11 mouse cellular contexts compared by ENCODE assay signal in the genomic region with DNA sequence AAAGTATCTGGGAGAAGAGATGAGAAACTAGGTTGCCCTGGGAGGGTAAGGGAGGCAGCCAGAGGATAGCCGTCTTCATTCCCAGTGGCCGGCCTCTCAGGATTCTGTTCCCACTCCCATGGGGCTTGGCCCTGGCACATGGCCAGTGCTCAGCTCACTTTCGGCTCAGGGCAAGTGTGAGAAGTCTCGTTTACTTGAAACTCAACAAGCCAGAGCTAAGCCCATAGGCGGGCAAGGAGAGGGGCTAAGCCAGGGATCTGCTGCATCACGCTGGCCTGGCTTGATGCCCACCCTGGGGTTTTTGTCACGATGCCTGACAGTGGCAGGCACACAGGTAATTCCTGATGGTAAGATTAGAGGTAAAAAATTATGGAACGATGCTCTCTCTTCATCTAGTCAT. TPM values are rescaled to one million over a fixed set of nuclear protein-coding genes. Genes with fewer than 3 reads are reported as not detected.
DNase-seq lines count a peak whose midpoint lies in the region; ATAC-seq lines count a peak whose summit lies in the region.
"Had no signal": no experiment of that assay in that cellular context is flagged by ENCODE, and none has a peak within 500 bp of the region (broad histone marks: within the 10 kb centered on the region; RNA-seq: fewer than 3 reads in every experiment).

No protein-coding gene starts in this region.

- H3K9me3 ChIP-seq in forebrain, embryonic 14.5 days (replicated peaks; ENCODE audit: control insufficient read depth, low read length), result no peaks in the 10 kb centered on the region
- no peaks in the 10 kb centered on the region for H3K9me3 ChIP-seq in forebrain, embryonic 12.5 days
- no peaks in the 10 kb centered on the region for H3K9me3 ChIP-seq in liver, embryonic 11.5 days (ENCODE audit: control insufficient read depth, low read length)
- no peaks in the 10 kb centered on the region for H3K9me3 ChIP-seq in intestine, embryonic 16.5 days (ENCODE audit: control insufficient read depth, low read length)
- H3K9me3 ChIP-seq: limb, embryonic 13.5 days; midbrain, embryonic 13.5 days had no signal

- H3K27me3 ChIP-seq in forebrain, embryonic 14.5 days (replicated peaks; ENCODE audit: control insufficient read depth, insufficient read depth, low read length), result no peaks in the 10 kb centered on the region
- H3K27me3 ChIP-seq in forebrain, embryonic 12.5 days, result peaks cover 7% of the 10 kb centered on the region; the same call in 1 of the 2 replicates
- H3K27me3 ChIP-seq in liver, embryonic 11.5 days (replicated peaks; ENCODE audit: control insufficient read depth, insufficient read depth, low read length), result no peaks in the 10 kb centered on the region
- no peaks in the 10 kb centered on the region for H3K27me3 ChIP-seq in intestine, embryonic 16.5 days (replicated peaks; ENCODE audit: control insufficient read depth, insufficient read depth, low read length)
- H3K27me3 ChIP-seq: limb, embryonic 13.5 days; midbrain, embryonic 13.5 days had no signal

- ATAC-seq in forebrain, embryonic 14.5 days, result no peak
- ATAC-seq in forebrain, embryonic 12.5 days (ENCODE audit: low FRiP score), result no peak
- ATAC-seq in liver, embryonic 11.5 days (replicated peaks; ENCODE audit: low FRiP score), result no peak
- ATAC-seq in erythroid progenitor cell, adult 5-6 weeks (replicated peaks; ENCODE audit: low FRiP score, poor library complexity, severe bottlenecking), result no peak
- ATAC-seq in intestine, embryonic 16.5 days, result no peak
- ATAC-seq: inflammation-experienced regulatory T-cells, adult 6 months; midbrain, embryonic 13.5 days had no signal

- no peak overlapping the region for H3K4me3 ChIP-seq in forebrain, embryonic 14.5 days (ENCODE audit: low read depth, low read length)
- H3K4me3 ChIP-seq in forebrain, embryonic 12.5 days (replicated peaks), result no peak overlapping the region
- no peak overlapping the region for H3K4me3 ChIP-seq in liver, embryonic 11.5 days (ENCODE audit: low read depth, low read length)
- no peak overlapping the region for H3K4me3 ChIP-seq in intestine, embryonic 16.5 days (ENCODE audit: low read length)
- H3K4me3 ChIP-seq: limb, embryonic 13.5 days; midbrain, embryonic 13.5 days had no signal

- peak; percentile 40 for DNase-seq in forebrain, embryonic 14.5 days (ENCODE audit: low spot score)
- DNase-seq in liver, embryonic 11.5 days (ENCODE audit: low spot score), result peak; percentile 16
- no peak for DNase-seq in liver
- DNase-seq in cerebellum, postnatal 25 days, result peak; percentile 32 to 53
- peak; percentile 60 for DNase-seq in lung, postnatal 10 days

- WGBS in forebrain, embryonic 14.5 days, result 39% methylated on average over 8 of the region's 8 CpGs
- whole genome bisulfite sequencing in forebrain, embryonic 12.5 days, result 80% methylated on average over 8 of the region's 8 CpGs
- WGBS in liver, embryonic 11.5 days, result 76% methylated on average over 8 of the region's 8 CpGs
- WGBS in intestine, embryonic 16.5 days, result 59% methylated on average over 8 of the region's 8 CpGs

- no peak overlapping the region for H3K4me2 ChIP-seq in forebrain, embryonic 14.5 days (ENCODE audit: low read length)
- H3K4me2 ChIP-seq in forebrain, embryonic 12.5 days, result no peak overlapping the region
- no peak overlapping the region for H3K4me2 ChIP-seq in liver, embryonic 11.5 days
- no peak overlapping the region for H3K4me2 ChIP-seq in intestine, embryonic 16.5 days (ENCODE audit: low read depth, low read length)
- H3K4me2 ChIP-seq: limb, embryonic 13.5 days; midbrain, embryonic 13.5 days had no signal

- H3K27ac ChIP-seq in forebrain, embryonic 14.5 days (ENCODE audit: low read depth, low read length), result no peak overlapping the region
- no peak overlapping the region for H3K27ac ChIP-seq in forebrain, embryonic 12.5 days
- H3K27ac ChIP-seq in liver, embryonic 11.5 days (ENCODE audit: low read depth, low read length), result no peak overlapping the region
- H3K27ac ChIP-seq in intestine, embryonic 16.5 days (ENCODE audit: low read length), result no peak overlapping the region
- H3K27ac ChIP-seq: limb, embryonic 13.5 days; midbrain, embryonic 13.5 days had no signal

- H3K4me1 ChIP-seq in forebrain, embryonic 14.5 days (ENCODE audit: control insufficient read depth, insufficient read depth, low read length), result peaks cover 18% of the 10 kb centered on the region
- peaks cover 21% of the 10 kb centered on the region for H3K4me1 ChIP-seq in forebrain, embryonic 12.5 days
- H3K4me1 ChIP-seq in liver, embryonic 11.5 days (replicated peaks; ENCODE audit: control insufficient read depth, insufficient read depth, low read length), result no peaks in the 10 kb centered on the region
- H3K4me1 ChIP-seq in intestine, embryonic 16.5 days (ENCODE audit: control insufficient read depth, insufficient read depth, low read length), result peaks cover 5% of the 10 kb centered on the region

- H3K36me3 ChIP-seq in forebrain, embryonic 14.5 days (ENCODE audit: control insufficient read depth, insufficient read depth, low read length), result no peaks in the 10 kb centered on the region
- H3K36me3 ChIP-seq in forebrain, embryonic 12.5 days (replicated peaks), result no peaks in the 10 kb centered on the region
- no peaks in the 10 kb centered on the region for H3K36me3 ChIP-seq in liver, embryonic 11.5 days (ENCODE audit: control insufficient read depth, insufficient read depth, low read length)
- no peaks in the 10 kb centered on the region for H3K36me3 ChIP-seq in intestine, embryonic 16.5 days (ENCODE audit: control insufficient read depth, insufficient read depth, low read length)
- H3K36me3 ChIP-seq: limb, embryonic 13.5 days; midbrain, embryonic 13.5 days had no signal

- H3K9ac ChIP-seq in forebrain, embryonic 14.5 days (ENCODE audit: low read length), result no peak overlapping the region
- no peak overlapping the region for H3K9ac ChIP-seq in forebrain, embryonic 12.5 days
- H3K9ac ChIP-seq in liver, embryonic 11.5 days (ENCODE audit: low read depth, low read length), result no peak overlapping the region
- no peak overlapping the region for H3K9ac ChIP-seq in intestine, embryonic 16.5 days (ENCODE audit: low read depth, low read length)
- H3K9ac ChIP-seq: limb, embryonic 13.5 days; midbrain, embryonic 13.5 days had no signal

RNA-seq across cellular contexts. Expression of gene Rps27l, which starts 8.4 kb away (rescaled TPM):
- polyA plus RNA-seq in forebrain, embryonic 14.5 days (2014; fragmentation: Nextera tagmentation; extraction: Ambion mirVana), result 357 and 434 TPM in 2 replicates
- 588 and 598 TPM in 2 replicates for polyA plus RNA-seq in forebrain, embryonic 12.5 days (2016; fragmentation: Nextera tagmentation; extraction: Ambion mirVana)
- polyA plus RNA-seq in liver, embryonic 11.5 days (2014; fragmentation: Nextera tagmentation; extraction: Ambion mirVana), result 1,011 and 1,028 TPM in 2 replicates
- 98.9 and 165 TPM in 2 replicates for total RNA-seq in erythroid progenitor cell, adult 5-6 weeks (2015; ENCODE audit: low replicate concordance)
- 37.9 and 53.8 TPM in 2 replicates for total RNA-seq in erythroid progenitor cell, adult 5-6 weeks (2017; ENCODE audit: low replicate concordance)
- 763 and 818 TPM in 2 replicates for polyA plus RNA-seq in intestine, embryonic 16.5 days (2015; fragmentation: Nextera tagmentation; extraction: Ambion mirVana)

RNA-seq across cellular contexts. Expression of gene Rab8b, which starts 18.0 kb away (rescaled TPM):
- polyA plus RNA-seq in forebrain, embryonic 14.5 days (2014; fragmentation: Nextera tagmentation; extraction: Ambion mirVana), result 15.3 and 22.4 TPM in 2 replicates
- polyA plus RNA-seq in forebrain, embryonic 12.5 days (2016; fragmentation: Nextera tagmentation; extraction: Ambion mirVana), result 50.3 and 50.7 TPM in 2 replicates
- polyA plus RNA-seq in liver, embryonic 11.5 days (2014; fragmentation: Nextera tagmentation; extraction: Ambion mirVana), result 43.1 and 44.3 TPM in 2 replicates
- 98.7 and 104 TPM in 2 replicates for total RNA-seq in erythroid progenitor cell, adult 5-6 weeks (2015; ENCODE audit: low replicate concordance)
- total RNA-seq in erythroid progenitor cell, adult 5-6 weeks (2017; ENCODE audit: low replicate concordance), result 113 and 121 TPM in 2 replicates
- polyA plus RNA-seq in intestine, embryonic 16.5 days (2015; fragmentation: Nextera tagmentation; extraction: Ambion mirVana), result 18.3 and 18.4 TPM in 2 replicates

RNA-seq across cellular contexts. Expression of gene Lactb, which starts 37.8 kb away (rescaled TPM):
- 9.8 and 10.2 TPM in 2 replicates for polyA plus RNA-seq in forebrain, embryonic 14.5 days (2014; fragmentation: Nextera tagmentation; extraction: Ambion mirVana)
- polyA plus RNA-seq in forebrain, embryonic 12.5 days (2016; fragmentation: Nextera tagmentation; extraction: Ambion mirVana), result 8.8 and 9.7 TPM in 2 replicates
- polyA plus RNA-seq in liver, embryonic 11.5 days (2014; fragmentation: Nextera tagmentation; extraction: Ambion mirVana), result 11.6 and 12.7 TPM in 2 replicates
- total RNA-seq in erythroid progenitor cell, adult 5-6 weeks (2015; ENCODE audit: low replicate concordance), result 8.8 and 18.7 TPM in 2 replicates
- total RNA-seq in erythroid progenitor cell, adult 5-6 weeks (2017; ENCODE audit: low replicate concordance), result 7.7 and 12.5 TPM in 2 replicates
- polyA plus RNA-seq in intestine, embryonic 16.5 days (2015; fragmentation: Nextera tagmentation; extraction: Ambion mirVana), result 5.6 and 6.7 TPM in 2 replicates
